Mouse (Mus musculus) inflammation-experienced regulatory T-cells, adult 6 months (primary cell): ENCODE results near the gene Gtf2e1. TPM values are rescaled to one million over a fixed set of nuclear protein-coding genes. Genes with fewer than 3 reads are reported as not detected.

Experiments
- ATAC-seq: one replicate; pipeline ENCODE4 v1.8.0; 2017
- polyA plus RNA-seq, 3 experiments: library from polyadenylated mRNA; unstranded; fragments of 100-300 nt; shearing (Covaris generic); gene quantifications; one replicate each; pipeline ENCODE4 v1.2.1; 2017

The Gtf2e1 gene
- polyA plus RNA-seq, 3 experiments from 2014 or later = 11.2 to 16.2 (median 14.4) TPM

DNA sequence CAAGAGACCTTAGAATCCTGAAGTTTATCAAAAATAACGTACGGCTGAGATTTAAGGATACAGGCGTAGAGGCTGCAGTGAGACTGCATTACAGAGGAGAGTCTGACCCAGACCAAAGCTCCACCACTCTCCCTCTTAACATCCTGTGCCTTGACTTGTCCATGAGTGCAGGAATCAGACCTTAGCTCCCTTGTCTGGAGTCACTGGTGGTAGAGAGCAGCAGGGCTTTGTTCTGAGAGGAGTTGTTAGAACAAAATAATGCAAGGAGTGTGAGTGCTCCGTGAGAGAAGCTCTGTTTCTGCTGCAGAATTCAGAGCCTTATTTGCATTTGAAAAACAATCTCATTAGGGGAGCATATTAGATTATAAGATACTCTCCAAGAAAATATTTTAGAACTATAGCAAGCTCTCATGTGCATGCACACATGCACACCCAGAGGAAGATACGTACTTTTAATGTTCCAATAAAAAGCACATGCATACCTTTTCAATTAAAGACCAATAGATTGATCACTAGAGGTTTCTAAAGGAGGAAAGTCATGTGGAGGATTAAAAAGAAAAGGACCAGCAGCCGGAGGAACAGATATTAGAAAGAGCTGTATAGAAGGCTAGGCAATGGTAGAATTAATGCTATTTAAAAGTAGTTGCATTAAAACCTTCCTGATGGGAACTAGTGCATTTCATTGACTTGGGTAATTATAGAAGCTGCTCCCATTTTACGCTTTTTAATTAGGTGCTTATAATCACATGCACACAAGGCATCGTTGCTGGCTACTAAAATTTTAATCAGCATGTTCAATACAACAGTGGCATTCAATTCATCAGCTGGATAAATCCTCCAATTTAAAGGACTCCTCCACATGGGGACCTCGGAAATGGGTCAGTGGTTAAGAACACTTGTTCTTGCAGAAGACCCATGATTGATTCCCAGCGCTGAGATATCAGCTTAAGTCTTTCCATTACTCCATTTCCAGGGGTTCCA is 61.0 kb downstream of the Gtf2e1 start:
- no peak for ATAC-seq

DNA sequence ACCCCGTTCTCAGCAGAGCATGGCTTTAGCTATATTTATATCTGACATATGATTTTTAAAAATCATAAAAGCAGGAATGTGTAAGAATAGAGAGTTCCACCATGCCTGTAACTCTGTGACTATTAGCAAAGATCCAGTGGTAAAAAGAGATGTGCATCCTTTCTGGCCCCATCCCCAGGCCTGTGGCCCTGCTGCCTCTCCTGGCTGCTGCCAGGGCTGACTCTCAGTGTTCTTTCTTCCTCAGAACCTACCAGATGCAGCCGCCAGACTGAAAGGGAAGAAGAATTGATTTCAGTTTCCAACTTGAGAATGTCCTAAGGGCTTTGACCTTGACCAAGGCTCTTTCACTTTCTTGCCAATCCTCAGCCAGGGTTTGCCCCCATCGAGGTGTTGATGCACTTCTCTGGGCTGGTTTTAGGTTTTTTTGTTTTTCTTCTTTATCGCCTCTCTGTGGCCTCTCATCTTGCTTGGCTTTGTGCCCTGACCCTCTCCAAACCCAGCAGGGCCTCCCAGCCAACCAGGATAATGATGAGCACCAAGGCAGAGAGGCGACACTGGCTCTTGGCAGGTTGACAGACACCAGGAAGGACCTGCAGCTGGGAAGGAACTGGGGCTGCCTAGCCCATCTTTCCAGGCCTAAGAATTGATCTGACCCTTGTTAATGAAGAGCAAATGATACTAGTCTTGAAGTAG is 66.8 kb downstream of the Gtf2e1 start:
- no peak for ATAC-seq

DNA sequence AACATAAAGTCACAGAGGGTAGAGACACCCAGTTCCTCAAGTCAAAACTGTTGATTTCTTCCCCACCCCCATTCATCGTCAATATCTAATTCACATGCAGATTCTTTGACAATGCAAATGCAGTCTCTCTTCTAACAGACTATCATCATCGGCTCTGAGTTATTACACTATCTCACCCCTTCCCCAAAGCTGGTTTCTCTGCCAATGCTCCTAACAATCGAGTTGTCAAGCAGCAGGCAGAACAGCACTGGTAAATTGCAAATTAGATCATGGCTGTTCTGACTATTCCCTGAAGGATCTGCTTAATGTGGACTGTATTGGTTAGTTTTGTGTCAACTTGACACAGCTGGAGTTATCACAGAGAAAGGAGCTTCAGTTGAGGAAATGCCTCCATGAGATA is 70.0 kb downstream of the Gtf2e1 start:
- ATAC-seq = no peak

DNA sequence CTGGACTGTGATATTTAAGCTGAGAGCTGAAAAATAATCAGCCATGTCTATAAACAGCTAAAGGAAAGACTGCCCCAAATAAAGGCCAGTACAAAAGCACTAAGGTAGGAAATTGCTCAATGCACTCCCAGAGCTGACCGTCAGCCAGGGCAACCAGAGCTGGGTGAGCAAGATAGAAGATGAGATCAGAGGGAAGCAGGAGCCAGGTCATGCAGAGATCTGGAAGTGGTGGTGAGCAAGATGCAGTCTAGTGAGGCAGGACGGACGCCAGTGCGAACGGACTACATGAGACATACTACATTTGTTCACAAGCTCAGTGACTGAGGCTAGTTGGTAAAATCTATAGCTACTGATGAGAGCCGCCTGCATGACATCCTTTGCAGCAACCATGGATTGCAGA is 75.6 kb downstream of the Gtf2e1 start:
- no peak for ATAC-seq

DNA sequence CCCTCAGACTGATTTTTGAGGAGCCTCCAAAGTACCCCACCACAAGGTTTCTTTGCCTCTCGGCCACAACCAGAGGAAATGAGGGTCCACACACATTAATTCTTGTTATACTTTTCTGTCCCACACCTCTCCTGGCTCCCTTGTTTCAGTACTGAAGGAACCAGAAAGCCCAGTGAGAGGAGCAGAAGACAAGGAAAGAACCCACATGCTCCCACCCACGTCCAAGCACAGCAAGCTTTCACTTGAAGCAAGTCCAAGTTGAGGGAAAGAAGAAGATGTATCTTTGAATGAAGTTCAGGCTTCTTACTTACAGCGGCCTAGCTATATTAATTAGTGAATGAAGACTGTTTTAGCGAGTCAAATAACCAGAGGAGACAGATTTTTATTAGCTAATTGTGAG is 76.7 kb downstream of the Gtf2e1 start:
- no peak for ATAC-seq

DNA sequence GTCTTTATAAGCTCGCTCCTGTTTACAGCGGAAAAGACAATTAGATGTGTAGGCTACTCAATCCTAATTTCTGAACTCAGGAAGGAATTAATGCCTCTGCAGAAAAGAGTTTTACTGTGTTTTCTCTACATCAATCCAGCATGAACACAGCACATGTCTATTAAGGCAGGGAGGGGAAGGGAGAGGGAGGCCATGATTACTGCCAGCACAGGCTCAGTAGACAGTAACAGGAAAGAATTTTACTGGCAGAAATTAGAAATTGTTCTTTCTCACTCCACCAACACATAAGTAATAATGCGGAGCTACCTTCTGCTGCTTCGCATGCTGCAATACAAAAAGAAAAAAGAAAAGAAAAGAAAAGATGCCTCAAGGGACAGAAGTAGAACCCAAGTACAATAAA is 78.0 kb downstream of the Gtf2e1 start:
- ATAC-seq = no peak

Other genes starting within 250 kb of the Gtf2e1 start
- gene Stxbp5l, start 154.8 kb downstream of the Gtf2e1 start, polyA plus RNA-seq = under 1 TPM in 1 of 3 experiments, not detected in 2; 0.15 TPM
- 10 to 100 TPM; 12.6 to 14.2 (median 13.2) TPM for gene Rabl3, start 96 bp upstream of the Gtf2e1 start, polyA plus RNA-seq
- gene Hgd, start 40.4 kb upstream of the Gtf2e1 start, polyA plus RNA-seq = not detected
- 10 to 100 TPM; 51.4 to 58.7 (median 54.5) TPM for gene Ndufb4, start 114.7 kb upstream of the Gtf2e1 start, polyA plus RNA-seq
- gene Fstl1, start 237.1 kb upstream of the Gtf2e1 start, polyA plus RNA-seq = under 1 TPM in 1 of 3 experiments, not detected in 2; 0.27 TPM